Mouse (Mus musculus) layer of hippocampus, postnatal 25 days (tissue): ENCODE data around the gene Calm3. TPM values are rescaled to one million over a fixed set of nuclear protein-coding genes. Genes with fewer than 3 reads are reported as not detected.
A peak's percentile ranks its signal among the peaks of the same experiment; 100 is the strongest.

Experiments used
- DNase-seq, 2 experiments: peaks; one replicate each; pipeline ENCODE4 v3.0.0; 2022; ENCODE audit warnings: mixed read lengths in 2 of 2, low spot score in 1 of 2; ENCODE audit errors: extremely low spot score in 1 of 2
- total RNA-seq, 2 experiments: library from RNA; stranded (reverse); gene quantifications; 2 replicates each; pipeline ENCODE4 v1.2.3; 2021

Gene Calm3
- total RNA-seq, 2 experiments from 2014 or later: 2,256 to 2,439 TPM

GRCm38 (mm10) chr7:16894279-16894678 lies 29.6 kb downstream of the Calm3 start:
- no peak for DNase-seq

DNA sequence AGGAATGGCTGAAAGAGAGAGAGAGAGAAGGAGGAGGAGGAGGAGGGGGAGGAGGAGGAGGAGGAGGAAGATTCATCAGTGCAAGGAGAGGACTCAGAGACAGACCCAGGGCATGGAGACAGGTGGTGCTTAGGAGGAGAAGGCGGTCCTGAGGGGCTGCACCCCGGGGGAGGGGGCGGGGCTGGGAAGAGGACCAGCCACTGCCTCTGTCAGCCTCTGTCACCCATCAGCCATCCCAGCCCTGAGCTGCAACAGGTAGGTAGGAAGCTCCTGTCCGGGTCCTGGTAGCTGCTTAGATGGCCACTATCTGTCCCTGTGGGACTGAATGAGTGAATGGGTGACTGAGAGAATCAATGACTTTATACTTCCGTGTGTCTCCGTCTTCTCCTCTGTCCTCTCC lies 30.3 kb downstream of the Calm3 start:
- no peak for DNase-seq

DNA sequence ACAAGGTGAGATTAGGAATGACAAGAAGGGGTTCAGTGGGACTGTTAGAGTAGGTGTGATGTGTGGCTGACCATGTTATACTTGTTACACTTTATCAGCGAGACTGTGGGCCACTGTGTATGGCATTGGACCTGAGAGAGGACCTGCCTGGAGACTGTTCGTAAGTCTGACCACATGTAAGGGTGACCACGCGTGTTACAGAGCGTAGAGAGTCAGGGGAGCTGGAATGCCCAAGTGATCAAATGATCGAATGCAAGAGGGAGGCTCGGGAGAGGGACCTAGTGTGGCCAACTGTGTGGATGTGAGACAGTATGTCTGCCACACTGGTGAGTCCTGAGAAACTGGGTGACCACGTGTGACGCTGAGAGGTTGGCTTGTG lies 31.6 kb downstream of the Calm3 start:
- no peak for DNase-seq

- DNase-seq: peak; percentile 44 to 92
Observed at GRCm38 (mm10) chr7:16891641-16892351, 32.1 kb downstream of the Calm3 start, which contains the start of gene Gng8. Gene Gng8, plus strand, starts transcription at chr7:16891786.

DNA sequence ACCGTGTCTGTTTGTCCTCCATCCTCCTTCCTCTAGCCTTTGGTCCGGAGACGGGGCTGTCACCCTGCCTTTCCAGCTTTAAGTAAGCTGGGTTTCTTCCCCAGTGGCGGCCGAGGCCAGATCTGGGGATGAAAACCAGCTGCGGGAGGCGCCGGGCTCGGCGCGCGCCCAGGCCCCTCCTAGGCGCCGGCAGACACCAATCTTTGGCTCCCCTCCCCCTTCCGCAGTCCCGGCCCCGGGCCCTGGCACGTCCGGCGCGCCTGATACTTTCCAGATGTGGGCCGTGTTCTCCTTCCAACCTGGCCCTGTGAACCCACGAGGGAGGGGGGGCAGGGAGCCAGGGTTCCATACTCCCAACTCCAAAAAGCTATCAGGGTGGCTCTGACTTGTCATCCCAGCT lies 33.0 kb downstream of the Calm3 start:
- DNase-seq: no peak

DNA sequence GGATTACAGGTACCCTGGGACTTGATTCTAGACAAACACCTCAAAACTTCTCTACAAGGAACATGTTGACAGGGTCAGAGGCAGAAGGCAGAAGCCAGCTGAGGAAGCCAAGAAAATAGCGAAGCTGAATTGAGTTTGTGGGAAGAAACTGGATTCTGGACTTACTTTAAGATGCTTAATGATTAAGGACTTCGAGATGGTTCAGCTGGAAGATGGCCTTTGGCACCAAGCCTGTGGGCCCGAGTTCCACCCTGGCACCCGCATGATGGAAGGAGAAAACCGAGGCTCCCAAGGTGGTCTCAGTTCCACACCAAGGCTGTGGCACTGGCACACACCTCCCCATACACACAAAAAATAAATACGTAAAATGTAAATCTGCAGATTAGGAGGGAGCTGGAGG lies 33.4 kb downstream of the Calm3 start:
- no peak for DNase-seq

GRCm38 (mm10) chr7:16885905-16886304 lies 38.0 kb downstream of the Calm3 start:
- DNase-seq: no peak

GRCm38 (mm10) chr7:16885271-16885776 lies 38.6 kb downstream of the Calm3 start:
- DNase-seq: no peak

- DNase-seq: no peak
Observed at GRCm38 (mm10) chr7:16884334-16884733, 39.6 kb downstream of the Calm3 start.

GRCm38 (mm10) chr7:16883162-16883561 lies 40.8 kb downstream of the Calm3 start:
- DNase-seq: no peak

DNA sequence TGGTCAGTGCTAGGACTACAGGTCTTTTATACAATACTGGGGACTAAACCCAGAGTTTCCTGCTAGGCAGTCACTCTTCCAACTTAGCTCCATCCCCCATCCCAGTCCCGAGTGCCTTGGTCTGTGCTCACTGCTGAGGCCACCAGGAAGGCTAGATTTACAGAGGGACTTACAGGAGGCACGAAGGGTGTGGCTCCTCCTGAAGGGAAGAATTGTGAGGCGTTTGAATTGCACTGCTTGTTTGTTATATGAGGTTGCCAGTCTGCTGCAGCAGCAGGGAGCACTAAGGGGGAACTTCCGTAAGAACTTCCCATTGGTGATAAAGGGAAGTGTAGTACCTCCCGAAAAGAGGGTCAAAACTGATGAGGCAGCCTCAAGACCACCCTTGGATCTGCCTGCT lies 43.3 kb downstream of the Calm3 start:
- no peak for DNase-seq

DNA sequence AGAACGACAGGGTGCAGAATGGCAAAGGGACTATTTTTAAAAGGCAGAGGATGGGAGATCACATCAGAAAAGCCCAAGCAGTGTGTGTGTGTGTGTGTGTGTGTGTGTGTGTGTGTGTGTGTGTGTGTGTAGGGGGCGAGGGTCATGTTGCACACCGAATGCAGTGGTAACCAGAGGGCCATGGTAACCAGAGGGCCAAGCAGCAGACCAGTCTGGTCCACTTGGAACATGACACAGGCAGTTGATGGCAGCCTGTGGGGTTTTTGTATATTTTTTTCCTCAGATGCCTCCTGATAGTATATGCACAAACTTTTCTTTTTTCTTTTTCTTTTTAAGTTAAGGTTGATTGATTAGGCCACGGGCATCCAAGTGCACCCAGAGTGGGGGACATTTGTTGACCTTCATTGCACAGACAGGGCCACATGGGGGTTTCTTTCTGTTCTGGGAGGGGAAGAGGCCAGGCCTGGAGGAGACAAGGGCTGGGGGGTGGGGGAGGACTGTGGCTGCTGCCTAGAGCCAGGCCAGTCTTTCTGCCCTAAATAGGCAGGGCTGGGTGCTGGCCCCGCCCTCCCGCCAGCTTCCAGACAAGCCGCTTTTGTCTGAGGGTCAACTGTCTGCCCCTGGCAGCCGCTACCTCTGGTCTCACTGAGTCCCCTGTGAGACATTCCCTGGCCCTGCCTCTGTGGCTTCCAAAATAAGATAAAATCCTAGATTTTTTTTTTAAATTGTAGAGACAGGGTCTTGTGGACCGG lies 43.9 kb downstream of the Calm3 start:
- no peak for DNase-seq

GRCm38 (mm10) chr7:16877717-16878116 lies 46.2 kb downstream of the Calm3 start:
- DNase-seq: no peak

- no peak for DNase-seq
Observed at GRCm38 (mm10) chr7:16876608-16877007, 47.3 kb downstream of the Calm3 start.

- DNase-seq: no peak
Observed at GRCm38 (mm10) chr7:16876006-16876405, 47.9 kb downstream of the Calm3 start.

DNA sequence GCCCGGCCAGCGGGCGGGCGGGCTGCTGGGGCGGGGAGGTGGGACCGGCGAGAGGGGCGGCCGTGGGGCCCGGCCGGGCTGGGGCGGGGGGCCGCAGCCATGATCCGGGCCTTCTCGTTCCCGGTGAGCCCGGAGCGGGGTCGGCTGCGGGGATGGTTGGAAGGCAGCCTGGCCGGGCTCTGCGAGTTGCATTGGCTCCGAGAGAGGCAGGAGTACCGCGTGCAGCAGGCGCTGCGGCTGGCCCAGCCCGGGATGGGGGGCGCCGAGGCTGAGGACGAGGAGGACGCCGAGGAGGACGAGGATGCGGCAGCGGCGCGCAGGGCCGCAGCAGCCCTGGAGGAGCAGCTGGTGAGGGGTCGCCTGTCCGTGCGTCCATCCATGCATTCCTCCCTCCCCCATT lies 48.6 kb downstream of the Calm3 start:
- no peak for DNase-seq

GRCm38 (mm10) chr7:16875310-16875325 lies 48.8 kb downstream of the Calm3 start, which contains the start of gene Dact3:
Gene Dact3, plus strand, starts transcription at chr7:16875317.
- no peak for DNase-seq

DNA sequence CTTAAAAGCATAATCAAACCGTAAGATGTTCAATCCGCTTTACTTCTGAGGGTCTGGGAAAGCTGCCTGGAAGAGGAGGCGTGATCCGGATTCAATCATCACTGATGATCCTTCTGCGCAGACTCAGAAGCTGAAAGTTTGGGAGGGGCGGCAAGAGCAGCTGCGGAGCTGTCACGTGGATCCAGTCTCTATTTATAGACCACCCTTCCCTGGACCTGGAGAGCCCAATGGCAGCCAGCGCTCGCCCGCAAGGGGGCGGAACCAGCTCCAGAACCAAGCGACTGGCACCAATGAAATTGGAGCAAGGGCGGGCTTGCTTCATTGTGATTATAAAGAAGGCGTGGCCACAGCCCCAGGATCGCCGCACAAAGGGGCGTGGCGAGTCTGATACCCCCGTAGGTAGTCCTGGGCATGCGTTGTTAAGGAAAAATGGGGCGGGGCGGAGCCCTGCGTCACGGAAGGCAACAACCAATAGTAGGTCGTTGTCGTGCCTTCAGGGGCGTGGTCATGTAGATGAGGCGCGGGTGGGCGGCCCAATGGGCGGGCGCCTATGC lies 49.1 kb downstream of the Calm3 start:
- peak; percentile 94 for DNase-seq

GRCm38 (mm10) chr7:16874190-16874589 lies 49.7 kb downstream of the Calm3 start:
- peak; percentile 62 to 75 for DNase-seq

GRCm38 (mm10) chr7:16873392-16873791 lies 50.5 kb downstream of the Calm3 start:
- DNase-seq: no peak

DNA sequence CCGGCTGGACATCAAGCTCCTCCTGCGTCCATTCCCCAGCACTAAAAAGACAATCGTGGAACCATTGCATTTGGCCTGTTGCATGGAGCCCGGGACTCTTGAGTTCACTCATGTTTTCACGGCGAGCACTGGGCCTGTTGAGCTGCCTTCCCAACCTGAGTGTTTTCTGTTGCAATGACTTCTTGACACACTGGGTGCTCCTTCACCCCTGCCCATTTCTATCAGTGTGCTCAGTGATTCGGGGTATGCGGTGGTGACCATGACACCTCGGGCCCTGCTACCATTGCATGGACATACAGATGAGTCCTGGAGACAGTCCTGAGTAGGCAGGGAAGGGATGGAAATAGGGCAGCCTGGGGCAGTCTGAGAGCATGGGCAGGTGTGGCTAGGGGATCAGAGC lies 51.4 kb downstream of the Calm3 start:
- DNase-seq: no peak

- DNase-seq: no peak
Observed at GRCm38 (mm10) chr7:16871600-16871999, 52.3 kb downstream of the Calm3 start.
